Mouse (Mus musculus) adipose tissue, adult 10 weeks (tissue): Measurements from ENCODE around the gene Gm21488. TPM values are rescaled to one million over a fixed set of nuclear protein-coding genes. Genes with fewer than 3 reads are reported as not detected.

Source experiments
- polyA plus RNA-seq: library from polyadenylated mRNA; stranded (reverse); fragments of 350-450 nt; fragmentation: Illumina TruSeq; extraction: RNeasy Lipid Tissue Mini Kit (QIAGEN cat#74804); gene quantifications from one replicate; pipeline ENCODE4 v1.2.3, GENCODE M21; 2014; ENCODE audit warnings: low read depth, low replicate concordance

The Gm21488 gene
- not detected for polyA plus RNA-seq

GRCm38 (mm10) chrY:27521820-27522219, at the start of gene Gm21488:
TSS of gene Gm21488 (minus strand) at chrY:27521920.

